Mouse (Mus musculus) hindbrain, embryonic 15.5 days (tissue): ENCODE data around the gene Klhdc4. TPM values are rescaled to one million over a fixed set of nuclear protein-coding genes. Genes with fewer than 3 reads are reported as not detected.

Experiments used
- ATAC-seq: fragments of 200-750 bp; cut with Nextera tagmentation; 2 replicates; pipeline ENCODE4 v1.8.0; 2017; ENCODE audit warnings: low read depth, moderate number of reproducible peaks, moderate TSS enrichment; ENCODE audit not compliant: low FRiP score
- H3K27ac ChIP-seq: fragments of 300-500 bp; sonication (generic); replicated peaks from 2 replicates; pipeline ENCODE4 v1.5.1; 2015; ENCODE audit warnings: mild to moderate bottlenecking, inconsistent platforms
- H3K27me3 ChIP-seq: fragments of 300-500 bp; sonication (generic); 2 replicates; pipeline ENCODE4 v1.6.1; 2015; ENCODE audit warnings: control low read depth, inconsistent platforms
- H3K36me3 ChIP-seq: fragments of 300-500 bp; sonication (generic); 2 replicates; pipeline ENCODE4 v1.6.1; 2015; ENCODE audit warnings: control low read depth, inconsistent platforms
- H3K4me1 ChIP-seq: fragments of 300-500 bp; sonication (generic); replicated peaks from 2 replicates; pipeline ENCODE4 v1.6.1; 2015; ENCODE audit warnings: control low read depth, inconsistent platforms
- H3K4me2 ChIP-seq: fragments of 300-500 bp; sonication (generic); 2 replicates; pipeline ENCODE4 v1.6.1; 2015; ENCODE audit warnings: moderate library complexity, mild to moderate bottlenecking, inconsistent platforms
- H3K4me3 ChIP-seq: fragments of 300-500 bp; sonication (generic); 2 replicates; pipeline ENCODE4 v1.5.1; 2015; ENCODE audit warnings: mild to moderate bottlenecking, inconsistent platforms
- H3K9ac ChIP-seq: fragments of 300-500 bp; sonication (generic); 2 replicates; pipeline ENCODE4 v1.6.1; 2015; ENCODE audit warnings: inconsistent platforms
- H3K9me3 ChIP-seq: fragments of 300-500 bp; sonication (generic); 2 replicates; pipeline ENCODE4 v1.6.1; 2016; ENCODE audit warnings: control low read depth, inconsistent platforms
- WGBS: fragments of 180-500 bp; shearing (Covaris S2); methylation state at CpG from one replicate; pipeline ENCODE4 v1.1.7; 2015; 5-methylcytosine and 5-hydroxymethylcytosine counted together
- polyA plus RNA-seq: library from polyadenylated mRNA; unstranded; fragments of >200 nt; fragmentation: Nextera tagmentation; extraction: Ambion mirVana; gene quantifications from 2 replicates; pipeline ENCODE4 v1.2.1, GENCODE M21; 2015

The Klhdc4 gene
- 44.1 and 46.5 TPM in 2 replicates for polyA plus RNA-seq

- Histone ChIP-seq H3K4me2 (peak within 1 kb of the TSS; percentile 98), H3K4me1 (peaks cover 20% of the 10 kb centered on the region), H3K27ac (peak within 1 kb of the TSS; percentile 91), H3K27me3 (no peaks in the 10 kb centered on the region; the same call in 1 of the 2 replicates), H3K36me3 (no peaks in the 10 kb centered on the region), H3K9ac (peak within 1 kb of the TSS; percentile 79), H3K9me3 (no peaks in the 10 kb centered on the region), H3K4me3 (peak within 1 kb of the TSS; percentile 92)
- peak; percentile 96 for ATAC-seq
- WGBS: under 1% methylated on average over 68 of the region's 68 CpGs
These were observed at the start of gene Klhdc4 for GRCm38 (mm10) chr8:121829048-121829776. Gene Klhdc4 (minus strand): TSS chr8:121829569.

GRCm38 (mm10) chr8:121877828-121878480 is 48.6 kb upstream of the Klhdc4 start:
- Histone ChIP-seq H3K36me3 (peaks cover 8% of the 10 kb centered on the region), H3K9ac (no peak overlapping the region), H3K27ac (no peak overlapping the region), H3K4me2 (no peak overlapping the region), H3K9me3 (no peaks in the 10 kb centered on the region), H3K4me3 (no peak overlapping the region), H3K4me1 (no peaks in the 10 kb centered on the region), H3K27me3 (no peaks in the 10 kb centered on the region)
- WGBS: 87% methylated on average over 7 of the region's 7 CpGs
- no peak for ATAC-seq

GRCm38 (mm10) chr8:121877212-121877611 is 47.8 kb upstream of the Klhdc4 start:
- Histone ChIP-seq H3K4me3 (no peak overlapping the region), H3K9ac (no peak overlapping the region), H3K27me3 (no peaks in the 10 kb centered on the region), H3K27ac (no peak overlapping the region), H3K4me1 (peaks cover 2% of the 10 kb centered on the region), H3K36me3 (peaks cover under 1% of the 10 kb centered on the region; the same call in 1 of the 2 replicates), H3K9me3 (no peaks in the 10 kb centered on the region), H3K4me2 (no peak overlapping the region)
- 79% methylated on average over 5 of the region's 5 CpGs for WGBS
- ATAC-seq: no peak

GRCm38 (mm10) chr8:121875517-121875916 is 46.1 kb upstream of the Klhdc4 start:
- Histone ChIP-seq H3K9ac (no peak overlapping the region), H3K4me2 (no peak overlapping the region), H3K36me3 (no peaks in the 10 kb centered on the region), H3K4me1 (peaks cover 8% of the 10 kb centered on the region), H3K27me3 (no peaks in the 10 kb centered on the region), H3K9me3 (no peaks in the 10 kb centered on the region), H3K4me3 (no peak overlapping the region), H3K27ac (0 out of 2 replicates have a peak overlapping the region, but pooled peaks have one; percentile 17)
- 85% methylated on average over 9 of the region's 9 CpGs for WGBS
- ATAC-seq: no peak

- no peak overlapping the region for H3K9ac ChIP-seq
- peaks cover 8% of the 10 kb centered on the region for H3K4me1 ChIP-seq
- no peaks in the 10 kb centered on the region for H3K9me3 ChIP-seq
- H3K36me3 ChIP-seq: no peaks in the 10 kb centered on the region
- H3K27me3 ChIP-seq: no peaks in the 10 kb centered on the region
- WGBS: 69% methylated on average over 3 of the region's 3 CpGs
- no peak overlapping the region for H3K4me3 ChIP-seq
- H3K4me2 ChIP-seq: no peak overlapping the region
- 0 out of 2 replicates have a peak overlapping the region, but pooled peaks have one; percentile 17 for H3K27ac ChIP-seq
- ATAC-seq: no peak
These were observed 45.7 kb upstream of the Klhdc4 start for GRCm38 (mm10) chr8:121875045-121875444.

GRCm38 (mm10) chr8:121874031-121874430 is 44.7 kb upstream of the Klhdc4 start:
- Histone ChIP-seq H3K9me3 (no peaks in the 10 kb centered on the region), H3K36me3 (no peaks in the 10 kb centered on the region), H3K9ac (no peak overlapping the region), H3K27ac (no peak overlapping the region), H3K27me3 (no peaks in the 10 kb centered on the region), H3K4me3 (no peak overlapping the region), H3K4me1 (peaks cover 8% of the 10 kb centered on the region), H3K4me2 (no peak overlapping the region)
- ATAC-seq: no peak
- 67% methylated on average over 9 of the region's 9 CpGs for WGBS

- Histone ChIP-seq H3K27ac (no peak overlapping the region), H3K36me3 (no peaks in the 10 kb centered on the region), H3K9ac (no peak overlapping the region), H3K9me3 (no peaks in the 10 kb centered on the region), H3K4me2 (no peak overlapping the region), H3K4me3 (no peak overlapping the region), H3K4me1 (peaks cover 8% of the 10 kb centered on the region), H3K27me3 (no peaks in the 10 kb centered on the region)
- 27% methylated on average over 10 of the region's 10 CpGs for WGBS
- ATAC-seq: no peak
These were observed 42.6 kb upstream of the Klhdc4 start for GRCm38 (mm10) chr8:121871833-121872440.

- H3K4me1 ChIP-seq: peaks cover 8% of the 10 kb centered on the region
- H3K27ac ChIP-seq: no peak overlapping the region
- no peaks in the 10 kb centered on the region for H3K9me3 ChIP-seq
- no peak overlapping the region for H3K4me3 ChIP-seq
- no peaks in the 10 kb centered on the region for H3K27me3 ChIP-seq
- H3K9ac ChIP-seq: no peak overlapping the region
- 97% methylated on average over 2 of the region's 2 CpGs for WGBS
- H3K36me3 ChIP-seq: no peaks in the 10 kb centered on the region
- ATAC-seq: no peak
- H3K4me2 ChIP-seq: no peak overlapping the region
These were observed 40.8 kb upstream of the Klhdc4 start for GRCm38 (mm10) chr8:121870190-121870589.

GRCm38 (mm10) chr8:121868896-121869295 is 39.5 kb upstream of the Klhdc4 start:
- WGBS: 89% methylated on average over 7 of the region's 7 CpGs
- no peak overlapping the region for H3K9ac ChIP-seq
- H3K27ac ChIP-seq: no peak overlapping the region
- no peaks in the 10 kb centered on the region for H3K9me3 ChIP-seq
- H3K36me3 ChIP-seq: no peaks in the 10 kb centered on the region
- H3K27me3 ChIP-seq: no peaks in the 10 kb centered on the region
- H3K4me2 ChIP-seq: no peak overlapping the region
- ATAC-seq: no peak
- no peak overlapping the region for H3K4me3 ChIP-seq
- peaks cover 8% of the 10 kb centered on the region for H3K4me1 ChIP-seq

- 91% methylated on average over 5 of the region's 5 CpGs for WGBS
- no peak overlapping the region for H3K4me2 ChIP-seq
- ATAC-seq: no peak
- H3K9ac ChIP-seq: no peak overlapping the region
- H3K4me1 ChIP-seq: peaks cover 8% of the 10 kb centered on the region
- H3K9me3 ChIP-seq: no peaks in the 10 kb centered on the region
- H3K4me3 ChIP-seq: no peak overlapping the region
- H3K27me3 ChIP-seq: no peaks in the 10 kb centered on the region
- no peak overlapping the region for H3K27ac ChIP-seq
- H3K36me3 ChIP-seq: no peaks in the 10 kb centered on the region
These were observed 38.8 kb upstream of the Klhdc4 start for GRCm38 (mm10) chr8:121868196-121868595.

- no peak for ATAC-seq
- no peak overlapping the region for H3K9ac ChIP-seq
- H3K4me3 ChIP-seq: no peak overlapping the region
- WGBS: 81% methylated on average over 8 of the region's 8 CpGs
- no peak overlapping the region for H3K27ac ChIP-seq
- H3K9me3 ChIP-seq: no peaks in the 10 kb centered on the region
- no peaks in the 10 kb centered on the region for H3K27me3 ChIP-seq
- H3K4me2 ChIP-seq: no peak overlapping the region
- no peaks in the 10 kb centered on the region for H3K4me1 ChIP-seq
- no peaks in the 10 kb centered on the region for H3K36me3 ChIP-seq
These were observed 36.0 kb upstream of the Klhdc4 start for GRCm38 (mm10) chr8:121865356-121865755.
